Comparison of ENCODE assay signal across 23 mouse cellular contexts in genomic region chr19:53554402-53554801, GRCm38 (mm10). TPM values are rescaled to one million over a fixed set of nuclear protein-coding genes. Genes with fewer than 3 reads are reported as not detected.
DNase-seq lines count a peak whose midpoint lies in the region; ATAC-seq lines count a peak whose summit lies in the region.
"Had no signal": no experiment of that assay in that cellular context is flagged by ENCODE, and none has a peak within 500 bp of the region (broad histone marks: within the 10 kb centered on the region; RNA-seq: fewer than 3 reads in every experiment).

No protein-coding gene starts in this region.

- no peak overlapping the region for H3K4me2 ChIP-seq in liver, embryonic 12.5 days
- no peak overlapping the region for H3K4me2 ChIP-seq in liver, embryonic 11.5 days
- H3K4me2 ChIP-seq in intestine, embryonic 16.5 days (ENCODE audit: low read depth, low read length): no peak overlapping the region
- H3K4me2 ChIP-seq in liver, embryonic 15.5 days: no peak overlapping the region
- no peak overlapping the region for H3K4me2 ChIP-seq in forebrain, embryonic 13.5 days
- H3K4me2 ChIP-seq: heart, embryonic 15.5 days; lung, embryonic 15.5 days; midbrain, embryonic 15.5 days had no signal

- no peak for DNase-seq in liver, embryonic 11.5 days (ENCODE audit: low spot score)
- DNase-seq in yolk sac, embryonic 10.5 days (ENCODE audit: low spot score): peak; percentile 67
- no peak for DNase-seq in lung, postnatal 4 days
- no peak for DNase-seq in thymus, postnatal 25 days
- DNase-seq: adrenal gland, adult 8-10 months; cerebellum, adult 11-12 months; cerebellum, postnatal 36 days; forebrain, postnatal 0 days; gastrocnemius, postnatal 10 days; heart, adult 2 months; layer of hippocampus, adult 9-11 months; right cerebral cortex, postnatal 14 days; thymus, postnatal 36 days had no signal

- peaks cover 25% of the 10 kb centered on the region for H3K4me1 ChIP-seq in liver, embryonic 12.5 days
- peaks cover 30% of the 10 kb centered on the region for H3K4me1 ChIP-seq in liver, embryonic 11.5 days (replicated peaks; ENCODE audit: control insufficient read depth, insufficient read depth, low read length)
- peaks cover 21% of the 10 kb centered on the region for H3K4me1 ChIP-seq in intestine, embryonic 16.5 days (ENCODE audit: control insufficient read depth, insufficient read depth, low read length)
- peaks cover 32% of the 10 kb centered on the region for H3K4me1 ChIP-seq in liver, embryonic 15.5 days (replicated peaks)
- peaks cover 5% of the 10 kb centered on the region; the same call in 1 of the 2 replicates for H3K4me1 ChIP-seq in forebrain, embryonic 13.5 days
- H3K4me1 ChIP-seq: midbrain, embryonic 15.5 days had no signal

- WGBS in liver, embryonic 12.5 days (ENCODE audit: insufficient replicate concordance): 60% methylated on average over 11 of the region's 11 CpGs
- 70% methylated on average over 11 of the region's 11 CpGs for WGBS in liver, embryonic 11.5 days
- WGBS in intestine, embryonic 16.5 days: 67% methylated on average over 11 of the region's 11 CpGs
- WGBS in liver, embryonic 15.5 days (ENCODE audit: insufficient replicate concordance): 56% methylated on average over 11 of the region's 11 CpGs
- 90% methylated on average over 11 of the region's 11 CpGs for WGBS in forebrain, embryonic 13.5 days

- H3K27me3 ChIP-seq in liver, embryonic 12.5 days (replicated peaks): no peaks in the 10 kb centered on the region
- H3K27me3 ChIP-seq in liver, embryonic 11.5 days (replicated peaks; ENCODE audit: control insufficient read depth, insufficient read depth, low read length): no peaks in the 10 kb centered on the region
- H3K27me3 ChIP-seq in intestine, embryonic 16.5 days (replicated peaks; ENCODE audit: control insufficient read depth, insufficient read depth, low read length): no peaks in the 10 kb centered on the region
- H3K27me3 ChIP-seq in liver, embryonic 15.5 days: no peaks in the 10 kb centered on the region
- H3K27me3 ChIP-seq in forebrain, embryonic 13.5 days: no peaks in the 10 kb centered on the region
- H3K27me3 ChIP-seq: heart, embryonic 15.5 days; lung, embryonic 15.5 days; midbrain, embryonic 15.5 days had no signal

- no peak for ATAC-seq in liver, embryonic 12.5 days
- ATAC-seq in liver, embryonic 11.5 days (replicated peaks; ENCODE audit: low FRiP score): no peak
- peak; percentile 65 for ATAC-seq in intestine, embryonic 16.5 days
- ATAC-seq in liver, embryonic 15.5 days (ENCODE audit: insufficient read depth): peak; percentile 45; the same call in 1 of the 2 replicates
- ATAC-seq in forebrain, embryonic 13.5 days: no peak
- ATAC-seq: forebrain, postnatal 0 days; midbrain, embryonic 15.5 days had no signal

- no peaks in the 10 kb centered on the region for H3K36me3 ChIP-seq in liver, embryonic 12.5 days
- no peaks in the 10 kb centered on the region for H3K36me3 ChIP-seq in liver, embryonic 11.5 days (ENCODE audit: control insufficient read depth, insufficient read depth, low read length)
- no peaks in the 10 kb centered on the region for H3K36me3 ChIP-seq in intestine, embryonic 16.5 days (ENCODE audit: control insufficient read depth, insufficient read depth, low read length)
- H3K36me3 ChIP-seq in liver, embryonic 15.5 days (replicated peaks): no peaks in the 10 kb centered on the region
- no peaks in the 10 kb centered on the region for H3K36me3 ChIP-seq in forebrain, embryonic 13.5 days (ENCODE audit: poor library complexity, severe bottlenecking)
- H3K36me3 ChIP-seq: embryonic facial prominence, embryonic 10.5 days; heart, embryonic 15.5 days; hindbrain, embryonic 10.5 days; lung, embryonic 15.5 days; midbrain, embryonic 15.5 days had no signal

- H3K9ac ChIP-seq in liver, embryonic 12.5 days: no peak overlapping the region
- no peak overlapping the region for H3K9ac ChIP-seq in liver, embryonic 11.5 days (ENCODE audit: low read depth, low read length)
- H3K9ac ChIP-seq in intestine, embryonic 16.5 days (ENCODE audit: low read depth, low read length): no peak overlapping the region
- H3K9ac ChIP-seq in liver, embryonic 15.5 days: no peak overlapping the region
- H3K9ac ChIP-seq in forebrain, embryonic 13.5 days: no peak overlapping the region
- H3K9ac ChIP-seq: forebrain, postnatal 0 days; heart, embryonic 15.5 days; lung, embryonic 15.5 days; midbrain, embryonic 15.5 days had no signal

- H3K9me3 ChIP-seq in liver, embryonic 12.5 days (replicated peaks): no peaks in the 10 kb centered on the region
- no peaks in the 10 kb centered on the region for H3K9me3 ChIP-seq in liver, embryonic 11.5 days (ENCODE audit: control insufficient read depth, low read length)
- no peaks in the 10 kb centered on the region for H3K9me3 ChIP-seq in intestine, embryonic 16.5 days (ENCODE audit: control insufficient read depth, low read length)
- no peaks in the 10 kb centered on the region for H3K9me3 ChIP-seq in liver, embryonic 15.5 days (replicated peaks)
- no peaks in the 10 kb centered on the region for H3K9me3 ChIP-seq in forebrain, embryonic 13.5 days (replicated peaks)
- H3K9me3 ChIP-seq: embryonic facial prominence, embryonic 10.5 days; heart, embryonic 15.5 days; hindbrain, embryonic 10.5 days; lung, embryonic 15.5 days; midbrain, embryonic 15.5 days had no signal

- no peak overlapping the region for H3K4me3 ChIP-seq in liver, embryonic 12.5 days
- H3K4me3 ChIP-seq in liver, embryonic 11.5 days (ENCODE audit: low read depth, low read length): no peak overlapping the region
- no peak overlapping the region for H3K4me3 ChIP-seq in intestine, embryonic 16.5 days (ENCODE audit: low read length)
- no peak overlapping the region for H3K4me3 ChIP-seq in liver, embryonic 15.5 days (replicated peaks)
- H3K4me3 ChIP-seq in forebrain, embryonic 13.5 days: no peak overlapping the region
- H3K4me3 ChIP-seq: embryonic facial prominence, embryonic 10.5 days; erythroblast, embryonic 14.5 days; heart, adult 2 months; heart, embryonic 15.5 days; hindbrain, embryonic 10.5 days; lung, embryonic 15.5 days; midbrain, embryonic 15.5 days had no signal

- H3K27ac ChIP-seq in liver, embryonic 12.5 days: peak overlapping the region; percentile 32; the same call in 1 of the 2 replicates
- H3K27ac ChIP-seq in liver, embryonic 11.5 days (ENCODE audit: low read depth, low read length): no peak overlapping the region
- H3K27ac ChIP-seq in intestine, embryonic 16.5 days (ENCODE audit: low read length): 0 out of 2 replicates have a peak overlapping the region, but pooled peaks have one; percentile 25
- H3K27ac ChIP-seq in liver, embryonic 15.5 days (replicated peaks): peak overlapping the region; percentile 5; the same call in 1 of the 2 replicates
- H3K27ac ChIP-seq in forebrain, embryonic 13.5 days: no peak overlapping the region
- H3K27ac ChIP-seq: heart, adult 2 months; heart, embryonic 15.5 days; hindbrain, embryonic 10.5 days; lung, embryonic 15.5 days; midbrain, embryonic 15.5 days had no signal

RNA-seq across cellular contexts. Expression of gene Dusp5, which starts 25.5 kb away (rescaled TPM):
- 5.7 and 5.9 TPM in 2 replicates for polyA plus RNA-seq in liver, embryonic 12.5 days (2016; fragmentation: Nextera tagmentation; extraction: Ambion mirVana)
- 6.7 TPM in 2 replicates for polyA plus RNA-seq in liver, embryonic 11.5 days (2014; fragmentation: Nextera tagmentation; extraction: Ambion mirVana)
- polyA plus RNA-seq in intestine, embryonic 16.5 days (2015; fragmentation: Nextera tagmentation; extraction: Ambion mirVana): 7.9 and 11.0 TPM in 2 replicates
- 2.0 and 2.4 TPM in 2 replicates for polyA plus RNA-seq in liver, embryonic 15.5 days (2015; fragmentation: Nextera tagmentation; extraction: Ambion mirVana)
- 1.5 and 1.8 TPM in 2 replicates for polyA plus RNA-seq in forebrain, embryonic 13.5 days (2015; fragmentation: Nextera tagmentation; extraction: Ambion mirVana)

RNA-seq across cellular contexts. Expression of gene Nutf2-ps1, which starts 34.5 kb away (rescaled TPM):
- 289 and 313 TPM in 2 replicates for polyA plus RNA-seq in liver, embryonic 12.5 days (2016; fragmentation: Nextera tagmentation; extraction: Ambion mirVana)
- 400 and 410 TPM in 2 replicates for polyA plus RNA-seq in liver, embryonic 11.5 days (2014; fragmentation: Nextera tagmentation; extraction: Ambion mirVana)
- polyA plus RNA-seq in intestine, embryonic 16.5 days (2015; fragmentation: Nextera tagmentation; extraction: Ambion mirVana): 299 and 330 TPM in 2 replicates
- polyA plus RNA-seq in liver, embryonic 15.5 days (2015; fragmentation: Nextera tagmentation; extraction: Ambion mirVana): 159 and 171 TPM in 2 replicates
- polyA plus RNA-seq in forebrain, embryonic 13.5 days (2015; fragmentation: Nextera tagmentation; extraction: Ambion mirVana): 412 and 436 TPM in 2 replicates

RNA-seq across cellular contexts. Expression of gene Smc3, which starts 45.8 kb away (rescaled TPM):
- 52.9 and 53.3 TPM in 2 replicates for polyA plus RNA-seq in liver, embryonic 12.5 days (2016; fragmentation: Nextera tagmentation; extraction: Ambion mirVana)
- 80.6 and 82.5 TPM in 2 replicates for polyA plus RNA-seq in liver, embryonic 11.5 days (2014; fragmentation: Nextera tagmentation; extraction: Ambion mirVana)
- polyA plus RNA-seq in intestine, embryonic 16.5 days (2015; fragmentation: Nextera tagmentation; extraction: Ambion mirVana): 43.9 and 50.8 TPM in 2 replicates
- polyA plus RNA-seq in liver, embryonic 15.5 days (2015; fragmentation: Nextera tagmentation; extraction: Ambion mirVana): 28.7 and 31.0 TPM in 2 replicates
- 87.3 and 87.4 TPM in 2 replicates for polyA plus RNA-seq in forebrain, embryonic 13.5 days (2015; fragmentation: Nextera tagmentation; extraction: Ambion mirVana)

Comparison
In these comparisons a context has a peak if more than half of its experiments do, and no peak if none do; other contexts are left out.
1. ATAC-seq: peak in intestine, embryonic 16.5 days (single experiment) and liver, embryonic 15.5 days (single experiment); none in liver, embryonic 12.5 days (single experiment), liver, embryonic 11.5 days (single experiment) and forebrain, embryonic 13.5 days (single experiment).
2. H3K27ac ChIP-seq: peak in liver, embryonic 12.5 days (single experiment), intestine, embryonic 16.5 days (single experiment) and liver, embryonic 15.5 days (single experiment); none in liver, embryonic 11.5 days (single experiment) and forebrain, embryonic 13.5 days (single experiment).